Mouse (Mus musculus): ENCODE data around the gene Espl1.

- no peak for TF ChIP-seq TAL1 (conservative IDR thresholded peaks at IDR 0.05; ENCODE audit: low read depth, low read length)
- TF ChIP-seq CTCF (IDR thresholded peaks at IDR 0.05; ENCODE audit: low read depth, low read length), result no peak
- TF ChIP-seq GATA2 (IDR thresholded peaks at IDR 0.05; ENCODE audit: borderline replicate concordance, low read depth, low read length), result no peak
Observed at GRCm38 (mm10) chr15:102331610-102332015, 35.5 kb downstream of the Espl1 start, which contains the start of gene Myg1.

Data from G1E (cell line).